Mouse (Mus musculus) midbrain, embryonic 15.5 days (tissue): ENCODE measurements around the gene Kpna4. TPM values are rescaled to one million over a fixed set of nuclear protein-coding genes. Genes with fewer than 3 reads are reported as not detected.

ENCODE experiments used
- ATAC-seq: fragments of 200-750 bp; cut with Nextera tagmentation; replicated peaks from 2 replicates; pipeline ENCODE4 v1.8.0; 2017; ENCODE audit warnings: moderate TSS enrichment
- H3K27ac ChIP-seq: fragments of 300-500 bp; sonication (generic); 2 replicates; pipeline ENCODE4 v1.5.1; 2015; ENCODE audit warnings: mild to moderate bottlenecking, inconsistent platforms
- H3K27me3 ChIP-seq: fragments of 300-500 bp; sonication (generic); replicated peaks from 2 replicates; pipeline ENCODE4 v1.6.1; 2015; ENCODE audit warnings: inconsistent platforms
- H3K36me3 ChIP-seq: fragments of 300-500 bp; sonication (generic); replicated peaks from 2 replicates; pipeline ENCODE4 v1.6.1; 2015; ENCODE audit warnings: inconsistent platforms
- H3K4me1 ChIP-seq: fragments of 300-500 bp; sonication (generic); 2 replicates; pipeline ENCODE4 v1.6.1; 2015; ENCODE audit warnings: inconsistent platforms
- H3K4me2 ChIP-seq: fragments of 300-500 bp; sonication (generic); 2 replicates; pipeline ENCODE4 v1.6.1; 2015; ENCODE audit warnings: inconsistent platforms, mild to moderate bottlenecking, moderate library complexity
- H3K4me3 ChIP-seq: fragments of 300-500 bp; sonication (generic); 2 replicates; pipeline ENCODE4 v1.5.1; 2015; ENCODE audit warnings: mild to moderate bottlenecking, inconsistent platforms
- H3K9ac ChIP-seq: fragments of 300-500 bp; sonication (generic); 2 replicates; pipeline ENCODE4 v1.6.1; 2015; ENCODE audit warnings: mild to moderate bottlenecking, inconsistent platforms
- H3K9me3 ChIP-seq: fragments of 300-500 bp; sonication (generic); 2 replicates; pipeline ENCODE4 v1.6.1; 2016; ENCODE audit warnings: inconsistent platforms
- WGBS: fragments of 180-500 bp; shearing (Covaris S2); methylation state at CpG from one replicate; pipeline ENCODE4 v1.1.7; 2015; ENCODE audit warnings: mixed read lengths; 5-methylcytosine and 5-hydroxymethylcytosine counted together
- polyA plus RNA-seq: library from polyadenylated mRNA; unstranded; fragments of >200 nt; fragmentation: Nextera tagmentation; extraction: Ambion mirVana; gene quantifications from 2 replicates; pipeline ENCODE4 v1.2.1, GENCODE M21; 2015

Kpna4 gene
- 33.0 and 34.9 TPM in 2 replicates for polyA plus RNA-seq

DNA sequence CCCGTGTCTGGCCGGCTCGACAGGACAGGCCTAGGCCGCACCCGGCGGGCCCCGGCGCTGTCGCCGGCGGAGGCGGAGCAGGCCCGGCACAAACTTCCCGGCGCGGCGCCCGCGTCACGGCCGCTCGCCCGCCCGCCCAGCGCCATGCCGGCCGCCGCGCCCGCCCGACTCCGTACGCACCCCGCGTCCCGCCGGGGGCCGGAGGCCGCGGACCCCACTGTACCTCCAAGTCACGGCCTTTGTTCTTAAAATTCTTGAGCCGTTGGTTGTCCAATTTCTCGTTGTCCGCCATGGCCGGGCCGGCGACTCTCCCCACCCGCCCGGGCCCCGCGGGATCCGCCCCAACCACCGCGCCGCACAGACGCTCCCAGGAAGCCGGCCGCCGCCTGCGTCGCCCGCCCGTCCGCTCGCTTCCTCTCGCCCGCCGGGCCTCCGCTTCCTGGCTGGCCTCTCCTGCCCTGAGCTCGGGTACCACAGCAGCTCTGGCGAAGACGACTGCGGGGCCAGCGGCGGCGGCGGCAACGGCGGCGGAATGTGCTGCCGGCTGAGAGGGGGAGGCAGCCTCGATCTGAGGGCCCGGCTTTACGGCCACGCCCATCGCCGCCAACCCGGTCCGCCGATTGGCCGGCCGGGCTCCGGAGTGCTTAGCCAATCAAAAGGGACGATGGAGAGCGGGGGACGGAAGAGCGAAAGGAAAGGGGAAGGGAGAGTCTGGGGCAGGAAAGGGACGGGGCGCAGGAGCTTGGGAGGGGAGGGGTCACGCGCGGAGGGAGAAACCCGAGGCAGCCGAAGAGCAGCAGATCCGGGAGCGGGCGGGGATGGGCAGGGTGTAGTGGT, at the start of gene Kpna4:
Kpna4 (minus strand) TSS at position 605 of the 837 bp plus-strand sequence.
- Histone ChIP-seq H3K9ac (peak within 1 kb of the TSS; percentile 86), H3K4me1 (peaks cover 22% of the 10 kb centered on the region), H3K9me3 (no peaks in the 10 kb centered on the region), H3K27ac (peak within 1 kb of the TSS; percentile 96), H3K4me2 (peak within 1 kb of the TSS; percentile 80), H3K27me3 (peaks cover 2% of the 10 kb centered on the region; the same call in 1 of the 2 replicates), H3K4me3 (peak within 1 kb of the TSS; percentile 94), H3K36me3 (no peaks in the 10 kb centered on the region)
- WGBS, result under 1% methylated on average over 99 of the region's 107 CpGs
- peak; percentile 98 for ATAC-seq

DNA sequence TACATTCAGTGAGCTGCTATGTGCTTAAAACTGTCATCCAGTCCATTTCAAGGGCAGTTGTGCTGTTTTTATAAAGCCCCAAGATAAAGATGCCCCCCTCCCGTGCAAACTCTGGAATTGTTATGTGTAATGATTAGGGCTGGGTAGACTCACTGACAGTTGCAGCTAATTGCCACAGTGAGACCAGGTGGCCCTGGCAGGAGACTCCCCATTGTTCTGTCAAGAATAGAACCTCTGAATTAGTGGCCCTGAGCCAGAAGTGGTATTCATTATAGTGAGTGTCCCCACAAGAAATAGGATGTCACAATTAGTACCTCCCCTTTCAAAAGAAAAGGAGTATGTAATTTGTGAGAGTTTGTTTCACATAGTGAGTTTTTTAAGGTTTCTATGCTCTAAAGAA, 48.3 kb upstream of the Kpna4 start:
- WGBS, result 18% methylated on average over 1 of the region's 1 CpGs
- no peak overlapping the region for H3K9ac ChIP-seq
- H3K9me3 ChIP-seq, result no peaks in the 10 kb centered on the region
- H3K27me3 ChIP-seq, result no peaks in the 10 kb centered on the region
- H3K4me2 ChIP-seq, result no peak overlapping the region
- H3K36me3 ChIP-seq, result no peaks in the 10 kb centered on the region
- H3K27ac ChIP-seq, result no peak overlapping the region
- H3K4me1 ChIP-seq, result peaks cover 8% of the 10 kb centered on the region
- H3K4me3 ChIP-seq, result no peak overlapping the region
- no peak for ATAC-seq

DNA sequence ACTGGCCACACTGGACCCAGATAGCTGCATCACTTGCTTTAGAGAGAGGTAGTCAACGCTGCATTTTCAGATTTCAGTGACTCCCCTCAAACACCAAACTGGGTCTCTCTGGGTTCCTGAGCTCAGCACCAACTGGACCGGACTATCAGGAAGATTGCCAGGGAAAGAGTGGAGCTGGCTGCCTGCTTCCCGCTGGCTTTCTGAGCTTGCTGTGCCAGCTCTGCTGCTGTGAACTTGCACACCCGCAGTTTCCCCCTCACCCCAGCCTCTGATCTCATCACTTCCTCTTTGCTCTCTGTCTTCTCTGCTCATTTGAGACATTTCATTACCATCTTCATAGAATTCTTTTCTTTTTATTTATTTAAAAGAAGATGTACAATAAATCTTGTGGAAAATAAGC, 44.2 kb upstream of the Kpna4 start:
- Histone ChIP-seq H3K4me2 (no peak overlapping the region), H3K9me3 (no peaks in the 10 kb centered on the region), H3K36me3 (no peaks in the 10 kb centered on the region), H3K4me1 (no peaks in the 10 kb centered on the region), H3K27me3 (no peaks in the 10 kb centered on the region), H3K4me3 (no peak overlapping the region), H3K9ac (no peak overlapping the region), H3K27ac (no peak overlapping the region)
- no peak for ATAC-seq
- 66% methylated on average over 4 of the region's 4 CpGs for WGBS

DNA sequence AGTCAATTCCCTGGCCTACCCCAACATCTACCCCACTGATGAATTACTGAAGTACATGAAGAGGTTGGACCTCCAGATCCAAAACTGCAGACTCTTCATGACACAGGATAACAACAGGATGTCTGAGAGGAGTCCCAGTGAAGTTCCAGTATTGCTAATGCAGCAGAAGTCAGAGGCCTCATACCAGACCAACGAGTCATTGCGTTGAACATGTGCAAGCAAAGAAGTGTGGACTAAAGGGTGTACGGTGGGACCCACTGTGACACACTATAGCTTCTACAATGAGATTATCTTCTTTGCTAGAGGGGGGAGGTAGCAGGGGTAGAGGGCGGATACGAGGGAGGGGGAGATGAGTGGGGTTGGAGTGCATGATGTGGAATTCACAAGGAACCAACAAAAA, 42.9 kb upstream of the Kpna4 start:
- Histone ChIP-seq H3K9ac (no peak overlapping the region), H3K36me3 (no peaks in the 10 kb centered on the region), H3K4me2 (no peak overlapping the region), H3K27me3 (no peaks in the 10 kb centered on the region), H3K27ac (no peak overlapping the region), H3K9me3 (no peaks in the 10 kb centered on the region), H3K4me3 (no peak overlapping the region), H3K4me1 (no peaks in the 10 kb centered on the region)
- WGBS, result 77% methylated on average over 5 of the region's 5 CpGs
- ATAC-seq, result no peak

DNA sequence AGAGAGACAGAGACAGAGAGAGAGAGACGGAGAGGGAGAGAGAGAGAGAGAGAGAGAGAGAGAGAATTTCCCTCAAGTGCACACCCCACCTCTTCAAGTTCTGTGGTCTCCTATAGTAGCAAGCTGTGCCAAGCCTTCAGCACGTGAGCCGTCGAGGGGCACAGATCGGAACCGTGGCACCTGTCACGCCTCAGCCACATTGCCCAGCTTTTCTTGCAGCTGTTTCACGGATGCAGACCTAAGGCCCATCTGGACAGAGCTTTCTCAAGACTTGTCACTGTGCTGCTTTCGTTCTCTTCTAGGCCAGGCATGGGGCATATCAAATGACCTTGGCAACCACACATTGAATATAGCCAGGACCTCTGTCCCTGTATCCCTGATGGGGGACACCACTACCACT, 41.8 kb upstream of the Kpna4 start:
- Histone ChIP-seq H3K4me2 (no peak overlapping the region), H3K4me3 (no peak overlapping the region), H3K4me1 (no peaks in the 10 kb centered on the region), H3K9me3 (no peaks in the 10 kb centered on the region), H3K9ac (no peak overlapping the region), H3K36me3 (no peaks in the 10 kb centered on the region), H3K27ac (no peak overlapping the region), H3K27me3 (no peaks in the 10 kb centered on the region)
- ATAC-seq, result no peak
- 92% methylated on average over 9 of the region's 9 CpGs for WGBS

DNA sequence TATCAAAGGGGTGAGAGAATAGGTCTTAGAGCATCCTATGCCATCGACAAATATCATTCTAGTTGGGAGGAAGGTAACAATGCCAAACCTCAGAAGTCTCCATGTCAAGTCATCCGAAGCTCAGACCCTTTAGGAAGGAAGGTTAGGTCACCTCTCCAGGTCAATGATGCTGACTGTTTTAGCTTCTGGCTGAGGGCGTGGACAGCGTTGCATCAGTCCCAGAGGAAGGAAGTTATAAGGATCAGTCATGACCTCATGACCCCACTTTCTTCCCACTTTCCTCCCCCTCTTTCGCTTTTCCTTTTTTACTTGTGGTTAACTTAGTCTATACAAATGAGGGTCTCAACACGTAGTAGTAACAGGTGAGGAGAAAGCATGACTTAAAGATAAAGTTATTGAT, 36.1 kb upstream of the Kpna4 start:
- Histone ChIP-seq H3K4me2 (no peak overlapping the region), H3K9me3 (no peaks in the 10 kb centered on the region), H3K27ac (no peak overlapping the region), H3K9ac (no peak overlapping the region), H3K36me3 (no peaks in the 10 kb centered on the region), H3K4me1 (no peaks in the 10 kb centered on the region), H3K27me3 (no peaks in the 10 kb centered on the region), H3K4me3 (no peak overlapping the region)
- WGBS, result 80% methylated on average over 6 of the region's 6 CpGs
- no peak for ATAC-seq

DNA sequence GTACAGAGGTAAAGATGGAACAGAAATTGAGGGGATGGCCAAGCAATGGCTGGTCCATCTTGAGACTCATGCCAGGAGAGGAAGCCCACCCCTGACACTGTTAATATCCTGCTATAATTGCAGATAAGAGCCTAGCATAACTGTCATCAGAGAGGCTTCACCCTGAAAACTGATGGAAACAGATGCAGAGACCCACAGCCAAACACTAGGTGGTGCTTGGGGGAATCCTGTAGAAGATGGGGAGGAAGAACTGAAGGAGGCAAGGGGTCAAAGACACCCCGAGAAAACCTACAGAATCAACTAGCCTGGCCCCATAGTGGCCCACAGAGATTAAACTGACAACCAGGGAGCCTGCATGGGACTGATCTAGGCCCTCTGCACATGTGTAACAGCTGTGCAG, 33.5 kb upstream of the Kpna4 start:
- no peak for ATAC-seq
- Histone ChIP-seq H3K4me1 (no peaks in the 10 kb centered on the region), H3K4me2 (no peak overlapping the region), H3K4me3 (no peak overlapping the region), H3K27ac (no peak overlapping the region), H3K36me3 (no peaks in the 10 kb centered on the region), H3K27me3 (no peaks in the 10 kb centered on the region), H3K9ac (no peak overlapping the region), H3K9me3 (no peaks in the 10 kb centered on the region)
- 75% methylated on average over 1 of the region's 1 CpGs for WGBS

DNA sequence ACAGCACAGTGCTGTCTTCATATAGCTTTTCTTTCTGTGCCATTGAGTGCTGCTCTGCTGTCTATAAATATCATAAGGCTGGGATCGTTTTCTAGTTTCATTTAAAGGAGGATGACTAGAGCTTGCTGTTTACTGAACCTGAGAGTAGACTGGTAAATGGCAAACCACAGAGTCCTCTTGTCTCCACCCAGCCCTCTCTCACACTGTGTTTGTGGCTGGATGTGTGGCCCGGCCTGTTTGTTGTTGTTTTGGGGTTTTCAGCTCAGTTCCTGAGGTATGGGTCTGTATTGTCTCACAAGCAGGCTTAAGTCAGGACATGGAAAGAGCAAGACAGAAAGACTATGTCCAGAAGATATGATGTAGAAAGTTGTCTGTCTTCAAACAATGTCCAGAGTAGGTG, 32.6 kb upstream of the Kpna4 start:
- WGBS, result 72% methylated on average over 2 of the region's 2 CpGs
- Histone ChIP-seq H3K36me3 (no peaks in the 10 kb centered on the region), H3K4me1 (no peaks in the 10 kb centered on the region), H3K4me2 (no peak overlapping the region), H3K27me3 (no peaks in the 10 kb centered on the region), H3K27ac (no peak overlapping the region), H3K9ac (no peak overlapping the region), H3K9me3 (no peaks in the 10 kb centered on the region), H3K4me3 (no peak overlapping the region)
- ATAC-seq, result no peak

DNA sequence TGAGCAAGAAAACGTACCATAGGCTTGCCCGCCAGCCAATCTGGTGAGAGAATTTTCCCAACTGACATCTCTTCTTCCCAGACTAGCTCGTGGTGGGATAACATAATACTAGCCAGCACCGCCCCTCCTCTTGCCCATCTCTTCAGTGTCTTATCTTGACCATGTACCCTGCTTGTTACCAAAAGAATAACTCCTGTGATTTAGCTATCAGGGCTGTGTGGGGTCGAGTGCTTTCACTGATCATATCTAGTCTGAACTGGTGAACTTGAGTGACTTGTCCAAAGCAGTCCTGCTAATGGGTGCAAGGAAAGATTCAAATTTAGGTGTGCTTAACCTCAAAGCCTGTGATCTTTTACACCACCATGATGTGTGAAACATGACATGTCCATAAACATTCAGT, 31.0 kb upstream of the Kpna4 start:
- Histone ChIP-seq H3K4me2 (no peak overlapping the region), H3K9ac (no peak overlapping the region), H3K27ac (no peak overlapping the region), H3K36me3 (no peaks in the 10 kb centered on the region), H3K4me3 (no peak overlapping the region), H3K27me3 (no peaks in the 10 kb centered on the region), H3K9me3 (no peaks in the 10 kb centered on the region), H3K4me1 (no peaks in the 10 kb centered on the region)
- ATAC-seq, result no peak
- 87% methylated on average over 5 of the region's 5 CpGs for whole genome bisulfite sequencing

DNA sequence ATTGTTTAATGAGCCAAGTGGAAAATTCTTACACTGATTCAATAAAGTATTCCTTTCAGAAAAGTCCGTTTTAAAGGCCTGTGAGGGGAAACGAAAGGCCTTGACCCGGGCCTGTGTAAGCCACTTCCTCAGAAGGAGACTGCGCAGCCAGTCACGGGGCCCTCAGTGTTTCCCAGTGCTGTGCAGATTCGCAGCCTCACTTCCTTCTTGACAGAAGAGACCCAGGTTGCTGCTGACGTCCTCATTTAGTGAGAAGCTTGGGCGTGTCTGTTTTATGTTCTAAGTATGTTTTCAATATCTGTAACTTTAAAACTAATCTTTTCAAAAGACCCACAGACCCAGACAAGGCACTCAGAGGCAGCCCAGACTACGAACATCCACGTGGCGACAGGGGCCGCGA, 29.6 kb upstream of the Kpna4 start:
- WGBS, result 86% methylated on average over 13 of the region's 13 CpGs
- no peaks in the 10 kb centered on the region for H3K4me1 ChIP-seq
- no peak overlapping the region for H3K4me2 ChIP-seq
- no peak overlapping the region for H3K9ac ChIP-seq
- H3K9me3 ChIP-seq, result no peaks in the 10 kb centered on the region
- no peak for ATAC-seq
- no peaks in the 10 kb centered on the region for H3K27me3 ChIP-seq
- H3K4me3 ChIP-seq, result no peak overlapping the region
- no peaks in the 10 kb centered on the region for H3K36me3 ChIP-seq
- no peak overlapping the region for H3K27ac ChIP-seq

DNA sequence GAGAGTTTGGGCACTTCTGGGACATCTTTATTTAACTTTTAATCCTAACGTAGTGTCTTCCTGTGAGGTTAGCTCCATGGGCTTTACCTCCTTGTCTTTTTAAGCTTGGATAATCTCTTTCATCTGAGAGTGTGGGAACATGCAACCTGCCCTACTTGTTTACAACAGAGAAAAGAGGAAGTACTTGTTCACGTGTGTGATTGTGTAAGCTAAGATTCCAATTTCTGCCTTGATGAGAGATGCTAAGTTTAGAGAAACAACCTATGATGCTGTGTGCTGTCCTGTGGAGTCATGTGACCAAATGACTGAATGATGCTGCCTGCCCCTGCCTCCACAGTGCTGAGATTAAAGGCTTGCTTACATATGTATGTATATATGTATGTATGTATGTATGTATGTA, 27.8 kb upstream of the Kpna4 start:
- no peak overlapping the region for H3K4me2 ChIP-seq
- ATAC-seq, result no peak
- no peak overlapping the region for H3K9ac ChIP-seq
- H3K9me3 ChIP-seq, result no peaks in the 10 kb centered on the region
- no peaks in the 10 kb centered on the region for H3K4me1 ChIP-seq
- 72% methylated on average over 2 of the region's 2 CpGs for WGBS
- no peak overlapping the region for H3K27ac ChIP-seq
- no peaks in the 10 kb centered on the region for H3K36me3 ChIP-seq
- no peak overlapping the region for H3K4me3 ChIP-seq
- H3K27me3 ChIP-seq, result no peaks in the 10 kb centered on the region

DNA sequence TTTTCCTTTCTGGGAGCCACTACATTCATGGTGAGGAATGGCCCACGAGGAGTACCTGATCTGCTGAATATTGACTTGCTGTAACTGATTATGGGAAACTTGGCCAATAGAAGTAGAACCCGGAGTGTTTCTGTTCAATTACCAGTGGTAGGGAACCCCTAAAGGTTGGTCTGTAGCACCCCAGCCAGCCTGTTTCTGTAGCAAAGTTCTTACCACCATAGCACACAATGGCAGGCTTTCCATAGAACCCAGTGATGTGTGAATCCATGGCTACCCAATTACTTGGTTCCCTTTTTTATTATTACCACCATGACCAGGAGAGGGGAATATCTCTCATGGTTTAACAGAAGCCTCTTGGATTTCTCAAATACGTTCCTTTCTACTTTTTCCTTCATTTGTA, 24.0 kb upstream of the Kpna4 start:
- H3K9me3 ChIP-seq, result no peaks in the 10 kb centered on the region
- H3K4me2 ChIP-seq, result no peak overlapping the region
- WGBS, result 89% methylated on average over 3 of the region's 3 CpGs

DNA sequence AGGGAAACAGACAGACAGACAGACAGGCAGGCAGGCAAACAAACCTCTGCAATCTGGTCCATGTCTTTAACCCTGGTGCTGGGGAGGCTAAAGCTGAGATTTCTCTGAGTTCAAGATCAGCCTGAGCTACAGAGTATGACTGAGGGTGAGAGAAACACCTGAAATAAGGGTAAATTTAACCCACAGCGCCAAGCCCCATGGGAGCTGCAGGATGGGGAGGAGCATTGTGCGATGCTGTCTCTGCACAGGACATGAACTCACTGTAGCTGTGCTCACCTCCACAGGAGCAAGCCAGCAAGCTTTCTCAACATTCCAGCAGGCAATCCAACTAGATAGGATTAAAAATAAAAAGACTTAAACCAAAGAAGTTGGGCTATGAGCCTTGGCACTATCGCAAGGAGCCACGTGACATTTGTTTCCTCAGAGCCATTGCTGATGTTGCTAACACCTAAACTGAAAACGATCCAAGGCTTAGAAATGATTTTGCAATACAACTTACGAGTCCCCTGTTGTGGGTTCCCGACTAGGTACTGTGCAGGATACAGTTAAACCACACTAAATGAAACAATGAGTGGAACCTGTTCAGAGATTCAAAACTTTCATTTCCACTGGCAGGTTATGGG, 15.6 kb upstream of the Kpna4 start:
- no peaks in the 10 kb centered on the region for H3K9me3 ChIP-seq
- no peak for ATAC-seq
- no peak overlapping the region for H3K27ac ChIP-seq
- no peak overlapping the region for H3K4me3 ChIP-seq
- H3K4me2 ChIP-seq, result no peak overlapping the region
- no peaks in the 10 kb centered on the region for H3K36me3 ChIP-seq
- no peaks in the 10 kb centered on the region for H3K27me3 ChIP-seq
- H3K4me1 ChIP-seq, result no peaks in the 10 kb centered on the region
- H3K9ac ChIP-seq, result no peak overlapping the region
- WGBS, result 91% methylated on average over 7 of the region's 7 CpGs

More for the DNA sequence above, 24.0 kb upstream of the Kpna4 start:
- Histone ChIP-seq H3K36me3 (no peaks in the 10 kb centered on the region), H3K4me3 (no peak overlapping the region), H3K4me1 (no peaks in the 10 kb centered on the region), H3K27me3 (no peaks in the 10 kb centered on the region), H3K9ac (no peak overlapping the region), H3K27ac (no peak overlapping the region)
- no peak for ATAC-seq
